In genomic region chr11:54879434-54879833, GRCm38 (mm10) we compare ENCODE assay signal across 8 mouse cellular contexts. TPM values are rescaled to one million over a fixed set of nuclear protein-coding genes. Genes with fewer than 3 reads are reported as not detected.
DNase-seq lines count a peak whose midpoint lies in the region.

No protein-coding gene starts in this region.

- DNase-seq in heart, adult 11 months: peak; percentile 96
- DNase-seq in heart, postnatal 25 days (ENCODE audit: low spot score): no peak
- DNase-seq in 3T3-L1 (ENCODE audit: low read depth, low spot score): peak; percentile 90
- DNase-seq in T-cell, adult 2 months (ENCODE audit: low spot score): peak; percentile 63
- DNase-seq in gastrocnemius, postnatal 14 days: peak; percentile 38
- peak; percentile 76 to 82 for DNase-seq in kidney, adult 8-10 months
- DNase-seq in lung, postnatal 4 days: peak; percentile 40 to 70
- DNase-seq in thymus, postnatal 4 days: peak; percentile 40

- intact Hi-C loops in heart, postnatal 25 days (cut with DNase I): loop anchor here (1.0 to 5.0 kb wide), 3 partner anchors 48 to 158 kb away; no protein-coding TSS in a partner anchor
- intact Hi-C loops in gastrocnemius, postnatal 14 days (cut with DNase I; ENCODE audit: low total_unique reads): loop anchor here (2.0 to 5.0 kb wide), 2 partner anchors 47 to 108 kb away; no protein-coding TSS in a partner anchor

RNA-seq across cellular contexts. Expression of gene Hint1, which starts 13.3 kb away (rescaled TPM):
- total RNA-seq in heart, postnatal 25 days (2021): 100 to 1,000 TPM; 290 to 301 TPM
- 100 to 1,000 TPM; 192 to 195 TPM for total RNA-seq in gastrocnemius, postnatal 14 days (2021)

RNA-seq across cellular contexts. Expression of gene Lyrm7, which starts 18.7 kb away (rescaled TPM):
- total RNA-seq in heart, postnatal 25 days (2021): 10 to 100 TPM; 34.6 to 47.1 TPM
- 10 to 100 TPM; 17.3 to 20.6 TPM for total RNA-seq in gastrocnemius, postnatal 14 days (2021)

RNA-seq across cellular contexts. Expression of gene Gpx3, which starts 22.8 kb away (rescaled TPM):
- 100 to 1,000 TPM; 177 to 178 TPM for total RNA-seq in heart, postnatal 25 days (2021)
- total RNA-seq in gastrocnemius, postnatal 14 days (2021): 10 to 100 TPM; 19.0 to 22.6 TPM

Comparison
In these comparisons a context has a peak if more than half of its experiments do, and no peak if none do; other contexts are left out.
1. RNA of gene Gpx3, which starts 22.8 kb away (total RNA-seq): 177 to 178 TPM in heart, postnatal 25 days; 19.0 to 22.6 TPM in gastrocnemius, postnatal 14 days; every median in the first group is over 4 times any median in the second.